Mouse (Mus musculus) megakaryocyte, embryonic 14.5 days (primary cell): ENCODE data around the gene Hcn3.

Experiments used
- FLI1 ChIP-seq: IDR thresholded peaks from 2 replicates; pipeline ENCODE4 v1.6.1; 2012; ENCODE audit warnings: low read length, inconsistent platforms, mixed read lengths
- GATA1 ChIP-seq: IDR thresholded peaks from 3 replicates; pipeline ENCODE4 v1.6.1; 2012; ENCODE audit warnings: mixed read lengths, low read length, inconsistent platforms, borderline replicate concordance

DNA sequence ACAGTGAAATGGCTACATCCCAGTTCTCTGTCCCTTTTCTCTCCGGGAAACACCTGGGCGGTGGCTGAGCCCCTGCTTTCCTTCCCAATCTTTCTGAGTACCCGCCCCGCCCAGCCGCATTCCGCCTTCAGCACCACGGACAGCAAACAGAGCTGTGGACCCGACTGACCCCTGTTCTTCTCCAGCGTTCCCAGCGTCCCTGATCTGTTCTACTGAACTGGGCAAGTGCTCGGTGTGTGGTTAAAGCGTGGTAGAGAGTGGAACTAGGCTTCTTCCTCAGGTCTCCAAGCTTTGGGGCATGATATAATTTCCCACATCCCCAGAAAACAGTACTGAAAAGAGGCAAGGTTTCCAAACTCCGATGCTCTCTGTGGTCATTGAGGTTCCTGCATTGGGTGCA lies 785 bp downstream of the Hcn3 start:
- TF ChIP-seq GATA1 (no peak), FLI1 (no peak)
